Mouse (Mus musculus) B cell, adult 2 months (primary cell): ENCODE measurements around the gene Golga1.

Experiments
- DNase-seq, 2 experiments: peaks; one replicate each; pipeline ENCODE4 v3.0.0; 2022

The Golga1 gene

GRCm38 (mm10) chr2:38973223-38973622 lies 92.1 kb downstream of the Golga1 start:
- DNase-seq = no peak

- no peak for DNase-seq
These were observed 95.3 kb downstream of the Golga1 start for GRCm38 (mm10) chr2:38970057-38970456.

GRCm38 (mm10) chr2:38969650-38970049 lies 95.7 kb downstream of the Golga1 start:
- no peak for DNase-seq
